In the genomic region with DNA sequence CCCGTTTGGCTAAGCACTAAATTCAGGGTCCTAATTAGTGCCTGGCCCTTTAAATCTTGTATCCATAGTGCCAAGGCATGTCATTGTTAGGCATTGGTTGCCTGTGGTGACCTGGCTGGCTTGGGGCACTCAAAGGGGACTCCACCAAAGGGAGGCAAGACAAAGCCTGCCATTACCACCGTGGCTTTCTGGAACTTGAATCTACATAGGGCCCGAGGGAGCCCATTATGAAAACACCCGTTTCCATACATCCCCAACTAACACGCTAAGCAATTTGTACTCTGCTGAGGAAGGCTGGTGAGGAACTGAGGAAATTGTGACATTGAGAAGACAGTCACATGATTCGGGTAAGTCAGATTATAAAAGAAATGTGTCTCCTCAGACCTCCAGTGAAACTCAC, we compare ENCODE assay signal across 19 mouse cellular contexts. TPM values are rescaled to one million over a fixed set of nuclear protein-coding genes. Genes with fewer than 3 reads are reported as not detected.
A peak's percentile ranks its signal among the peaks of the same experiment; 100 is the strongest.
DNase-seq lines count a peak whose midpoint lies in the region; ATAC-seq and TF ChIP-seq lines count a peak whose summit lies in the region.
"Had no signal": no experiment of that assay in that cellular context is flagged by ENCODE, and none has a peak within 500 bp of the region (broad histone marks: within the 10 kb centered on the region; RNA-seq: fewer than 3 reads in every experiment).

No protein-coding gene starts in this region.

- TF ChIP-seq CTCF in brain, embryonic 14.5 days (IDR thresholded peaks at IDR 0.05; ENCODE audit: borderline replicate concordance, extremely low read depth, insufficient read depth, insufficient read length) = no peak

- peaks cover 22% of the 10 kb centered on the region for H3K4me1 ChIP-seq in forebrain, embryonic 10.5 days
- peaks cover 10% of the 10 kb centered on the region; the same call in 1 of the 2 replicates for H3K4me1 ChIP-seq in hindbrain, embryonic 13.5 days (replicated peaks)
- no peaks in the 10 kb centered on the region for H3K4me1 ChIP-seq in midbrain, embryonic 15.5 days
- H3K4me1 ChIP-seq: limb, embryonic 15.5 days had no signal

- no peaks in the 10 kb centered on the region for H3K36me3 ChIP-seq in forebrain, embryonic 10.5 days (replicated peaks)
- no peaks in the 10 kb centered on the region for H3K36me3 ChIP-seq in hindbrain, embryonic 13.5 days
- no peaks in the 10 kb centered on the region for H3K36me3 ChIP-seq in midbrain, embryonic 15.5 days (replicated peaks)
- H3K36me3 ChIP-seq: heart, embryonic 13.5 days; limb, embryonic 15.5 days had no signal

- no peaks in the 10 kb centered on the region for H3K9me3 ChIP-seq in forebrain, embryonic 10.5 days
- no peaks in the 10 kb centered on the region for H3K9me3 ChIP-seq in hindbrain, embryonic 13.5 days
- H3K9me3 ChIP-seq in midbrain, embryonic 15.5 days = no peaks in the 10 kb centered on the region
- H3K9me3 ChIP-seq: limb, embryonic 15.5 days had no signal

- no peaks in the 10 kb centered on the region for H3K27me3 ChIP-seq in forebrain, embryonic 10.5 days (ENCODE audit: poor library complexity, severe bottlenecking)
- no peaks in the 10 kb centered on the region for H3K27me3 ChIP-seq in hindbrain, embryonic 13.5 days
- no peaks in the 10 kb centered on the region for H3K27me3 ChIP-seq in midbrain, embryonic 15.5 days (replicated peaks)
- H3K27me3 ChIP-seq: heart, embryonic 13.5 days; limb, embryonic 15.5 days had no signal

- peak overlapping the region; percentile 25; the same call in 1 of the 2 replicates for H3K4me2 ChIP-seq in hindbrain, embryonic 13.5 days
- peak overlapping the region; percentile 9; the same call in 1 of the 2 replicates for H3K4me2 ChIP-seq in midbrain, embryonic 15.5 days
- H3K4me2 ChIP-seq: heart, embryonic 13.5 days; limb, embryonic 15.5 days; lung, embryonic 14.5 days had no signal

- no peak overlapping the region for H3K9ac ChIP-seq in hindbrain, embryonic 13.5 days
- H3K9ac ChIP-seq in midbrain, embryonic 15.5 days = no peak overlapping the region
- H3K9ac ChIP-seq: heart, embryonic 13.5 days; limb, embryonic 15.5 days; lung, embryonic 14.5 days had no signal

- TF ChIP-seq POLR2A in brain, embryonic 14.5 days (IDR thresholded peaks at IDR 0.05; ENCODE audit: borderline replicate concordance, extremely low read depth, insufficient read depth, insufficient read length, poor library complexity, severe bottlenecking) = no peak

- intact Hi-C loops in heart, postnatal 25 days (cut with DNase I) = no loop called here
- intact Hi-C loops in left cerebral cortex, postnatal 10 days (cut with DNase I) = no loop called here

- ATAC-seq in hindbrain, embryonic 13.5 days (ENCODE audit: low FRiP score) = peak; percentile 76
- no peak; the same call in 1 of the 2 replicates for ATAC-seq in midbrain, embryonic 15.5 days (replicated peaks)
- ATAC-seq in cerebellum, adult (ENCODE audit: insufficient number of reproducible peaks, low FRiP score, low TSS enrichment) = no peak
- ATAC-seq: inflammation-experienced regulatory T-cells, adult 6 months had no signal

- H3K4me3 ChIP-seq in forebrain, embryonic 10.5 days = peak overlapping the region; percentile 9; the same call in 1 of the 2 replicates
- no peak overlapping the region for H3K4me3 ChIP-seq in hindbrain, embryonic 13.5 days
- H3K4me3 ChIP-seq in midbrain, embryonic 15.5 days = no peak overlapping the region
- H3K4me3 ChIP-seq: heart, embryonic 13.5 days; limb, embryonic 15.5 days had no signal

- 11% methylated on average over 6 of the region's 6 CpGs for WGBS in forebrain, embryonic 10.5 days
- 14% methylated on average over 6 of the region's 6 CpGs for WGBS in hindbrain, embryonic 13.5 days
- WGBS in midbrain, embryonic 15.5 days = 10% methylated on average over 6 of the region's 6 CpGs

- DNase-seq in brain, embryonic 14.5 days (ENCODE audit: low read depth) = peak; percentile 84
- peak; percentile 69 for DNase-seq in forebrain, embryonic 10.5 days (ENCODE audit: extremely low spot score, low spot score)
- no peak for DNase-seq in adrenal gland, postnatal 4 days (ENCODE audit: low spot score in 2 of 2)
- DNase-seq in heart, postnatal 25 days (ENCODE audit: low spot score) = no peak
- DNase-seq in left cerebral cortex, postnatal 10 days (ENCODE audit: extremely low spot score in 1 of 2, low spot score in 2 of 2) = no peak
- DNase-seq: cerebellum, postnatal 25 days; kidney, postnatal 10 days; lung, embryonic 14.5 days; right cerebral cortex, postnatal 4 days had no signal

- H3K27ac ChIP-seq in forebrain, embryonic 10.5 days = peak overlapping the region; percentile 82
- H3K27ac ChIP-seq in hindbrain, embryonic 13.5 days = no peak overlapping the region
- H3K27ac ChIP-seq in midbrain, embryonic 15.5 days = no peak overlapping the region
- H3K27ac ChIP-seq: heart, embryonic 13.5 days; limb, embryonic 15.5 days had no signal

RNA-seq across cellular contexts. Expression of gene Clip4, which starts 1.3 kb away (rescaled TPM):
- polyA plus RNA-seq in brain, embryonic 14.5 days (2012; rRNA removed) = 16.7 and 18.0 TPM in 2 replicates
- polyA plus RNA-seq in forebrain, embryonic 10.5 days (2016; fragmentation: Nextera tagmentation; extraction: Ambion mirVana) = 4.4 and 5.1 TPM in 2 replicates
- 11.1 and 13.2 TPM in 2 replicates for polyA plus RNA-seq in hindbrain, embryonic 13.5 days (2015; fragmentation: Nextera tagmentation; extraction: Ambion mirVana)
- polyA plus RNA-seq in midbrain, embryonic 15.5 days (2015; fragmentation: Nextera tagmentation; extraction: Ambion mirVana) = 12.7 and 13.7 TPM in 2 replicates
- 10 to 100 TPM; 21.9 to 26.4 TPM for total RNA-seq in adrenal gland, postnatal 4 days (2021)
- total RNA-seq in heart, postnatal 25 days (2021) = 100 to 1,000 TPM; 216 to 251 TPM
- total RNA-seq in left cerebral cortex, postnatal 10 days (2021) = 10 to 100 TPM; 51.6 to 55.4 TPM

RNA-seq across cellular contexts. Expression of gene Pcare, which starts 16.9 kb away (rescaled TPM):
- not detected in 2 replicates for polyA plus RNA-seq in brain, embryonic 14.5 days (2012; rRNA removed)
- polyA plus RNA-seq in forebrain, embryonic 10.5 days (2016; fragmentation: Nextera tagmentation; extraction: Ambion mirVana) = not detected in 2 replicates
- polyA plus RNA-seq in hindbrain, embryonic 13.5 days (2015; fragmentation: Nextera tagmentation; extraction: Ambion mirVana) = not detected in 2 replicates
- not detected in 2 replicates for polyA plus RNA-seq in midbrain, embryonic 15.5 days (2015; fragmentation: Nextera tagmentation; extraction: Ambion mirVana)
- total RNA-seq in adrenal gland, postnatal 4 days (2021) = not detected
- under 1 TPM; 0.36 to 0.44 TPM for total RNA-seq in heart, postnatal 25 days (2021)
- under 1 TPM; 0.34 to 0.36 TPM for total RNA-seq in left cerebral cortex, postnatal 10 days (2021)
- total RNA-seq: gastrocnemius, adult 8-10 months; megakaryocyte, adult 5-6 weeks had no signal
- polyA plus RNA-seq: heart, embryonic 13.5 days; inflammation-experienced regulatory T-cells, adult 6 months; limb, embryonic 15.5 days; lung, embryonic 14.5 days; stomach, embryonic 14.5 days; urinary bladder, adult 2 months had no signal

Comparison
In these comparisons a context has a peak if more than half of its experiments do, and no peak if none do; other contexts are left out.
1. DNase-seq: peak in brain, embryonic 14.5 days (single experiment) and forebrain, embryonic 10.5 days (single experiment); none in adrenal gland, postnatal 4 days (0 of 2), heart, postnatal 25 days (single experiment) and left cerebral cortex, postnatal 10 days (0 of 2).